Mouse (Mus musculus): ENCODE measurements around the gene Usp33. TPM values are rescaled to one million over a fixed set of nuclear protein-coding genes. Genes with fewer than 3 reads are reported as not detected.
A peak's percentile ranks its signal among the peaks of the same experiment; 100 is the strongest.

Usp33 gene
- polyA plus RNA-seq, 1 experiment: 101 TPM

GRCm38 (mm10) chr3:152397335-152397940 is 51.2 kb downstream of the Usp33 start:
- Histone ChIP-seq H3K4me1 (ENCODE audit: control insufficient read depth, insufficient read depth, low read length) (peaks cover 7% of the 10 kb centered on the region; the same call in 1 of the 2 replicates), H3K27ac (ENCODE audit: insufficient read depth, low read length) (peak overlapping the region; percentile 87; the same call in 1 of the 2 replicates), H3K4me3 (replicated peaks; ENCODE audit: insufficient read depth, low read depth, low read length) (peak overlapping the region; percentile 99), H3K27me3 (ENCODE audit: control insufficient read depth, insufficient read depth, low read length) (no peaks in the 10 kb centered on the region)
- 35% methylated on average over 9 of the region's 9 CpGs for WGBS
- no peak for DNase-seq
- TF ChIP-seq POLR2A (IDR thresholded peaks at IDR 0.05; ENCODE audit: borderline replicate concordance, insufficient read depth, low read length) (no peak), CTCF (IDR thresholded peaks at IDR 0.05; ENCODE audit: borderline replicate concordance, insufficient read depth, low read depth, low read length) (no peak)

DNA sequence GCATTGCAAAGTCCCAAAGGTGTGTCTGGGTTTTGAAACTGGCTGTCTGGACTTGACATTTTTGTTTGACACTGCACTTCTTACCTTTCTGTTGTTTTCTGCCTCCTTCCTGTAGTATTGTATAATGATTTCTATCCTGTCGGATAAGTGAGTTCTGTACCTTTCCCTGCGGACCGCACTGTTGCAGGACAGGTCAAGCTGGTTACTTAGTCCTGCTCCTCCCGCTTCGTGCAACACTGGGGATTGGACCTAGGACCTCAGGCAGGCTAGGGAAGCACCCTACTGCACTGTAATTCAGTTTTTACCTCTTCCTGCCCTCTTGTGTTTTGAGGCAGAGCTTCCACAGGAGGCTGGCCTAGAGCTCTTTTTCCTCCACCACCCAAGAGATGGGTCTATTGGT is 54.2 kb downstream of the Usp33 start:
- Histone ChIP-seq H3K27me3 (ENCODE audit: control insufficient read depth, insufficient read depth, low read length) (no peaks in the 10 kb centered on the region), H3K4me1 (ENCODE audit: control insufficient read depth, insufficient read depth, low read length) (peaks cover 10% of the 10 kb centered on the region), H3K27ac (ENCODE audit: insufficient read depth, low read length) (no peak overlapping the region), H3K4me3 (replicated peaks; ENCODE audit: insufficient read depth, low read depth, low read length) (no peak overlapping the region)
- WGBS: 87% methylated on average over 5 of the region's 5 CpGs
- no peak for DNase-seq
- TF ChIP-seq CTCF (IDR thresholded peaks at IDR 0.05; ENCODE audit: borderline replicate concordance, insufficient read depth, low read depth, low read length) (no peak), POLR2A (IDR thresholded peaks at IDR 0.05; ENCODE audit: borderline replicate concordance, insufficient read depth, low read length) (no peak)

- Histone ChIP-seq H3K4me1 (ENCODE audit: control insufficient read depth, insufficient read depth, low read length) (peaks cover 10% of the 10 kb centered on the region), H3K27me3 (ENCODE audit: control insufficient read depth, insufficient read depth, low read length) (no peaks in the 10 kb centered on the region), H3K27ac (ENCODE audit: insufficient read depth, low read length) (no peak overlapping the region), H3K4me3 (replicated peaks; ENCODE audit: insufficient read depth, low read depth, low read length) (no peak overlapping the region)
- 82% methylated on average over 3 of the region's 3 CpGs for WGBS
- no peak for TF ChIP-seq POLR2A (IDR thresholded peaks at IDR 0.05; ENCODE audit: borderline replicate concordance, insufficient read depth, low read length)
- no peak for TF ChIP-seq CTCF (IDR thresholded peaks at IDR 0.05; ENCODE audit: borderline replicate concordance, insufficient read depth, low read depth, low read length)
- no peak for DNase-seq
These were observed 54.6 kb downstream of the Usp33 start for GRCm38 (mm10) chr3:152400875-152401274.

GRCm38 (mm10) chr3:152401964-152402670 is 55.8 kb downstream of the Usp33 start:
- no peak for TF ChIP-seq CTCF (IDR thresholded peaks at IDR 0.05; ENCODE audit: borderline replicate concordance, insufficient read depth, low read depth, low read length)
- no peak for TF ChIP-seq POLR2A (IDR thresholded peaks at IDR 0.05; ENCODE audit: borderline replicate concordance, insufficient read depth, low read length)
- 80% methylated on average over 7 of the region's 7 CpGs for WGBS
- peak in 1 of 2 experiments; percentile 30 for DNase-seq

GRCm38 (mm10) chr3:152402671-152403066 is 56.4 kb downstream of the Usp33 start:
- Histone ChIP-seq H3K4me3 (replicated peaks; ENCODE audit: insufficient read depth, low read depth, low read length) (no peak overlapping the region), H3K4me1 (ENCODE audit: control insufficient read depth, insufficient read depth, low read length) (peaks cover 13% of the 10 kb centered on the region), H3K27me3 (ENCODE audit: control insufficient read depth, insufficient read depth, low read length) (no peaks in the 10 kb centered on the region), H3K27ac (ENCODE audit: insufficient read depth, low read length) (no peak overlapping the region)
- TF ChIP-seq POLR2A (IDR thresholded peaks at IDR 0.05; ENCODE audit: borderline replicate concordance, insufficient read depth, low read length) (no peak), CTCF (IDR thresholded peaks at IDR 0.05; ENCODE audit: borderline replicate concordance, insufficient read depth, low read depth, low read length) (no peak)
- DNase-seq: no peak
- WGBS: 91% methylated on average over 3 of the region's 3 CpGs

More at GRCm38 (mm10) chr3:152401964-152402670, 55.8 kb downstream of the Usp33 start:
- Histone ChIP-seq H3K4me1 (ENCODE audit: control insufficient read depth, insufficient read depth, low read length) (peaks cover 13% of the 10 kb centered on the region), H3K27ac (ENCODE audit: insufficient read depth, low read length) (no peak overlapping the region), H3K27me3 (ENCODE audit: control insufficient read depth, insufficient read depth, low read length) (no peaks in the 10 kb centered on the region), H3K4me3 (replicated peaks; ENCODE audit: insufficient read depth, low read depth, low read length) (no peak overlapping the region)

- TF ChIP-seq CTCF (IDR thresholded peaks at IDR 0.05; ENCODE audit: borderline replicate concordance, insufficient read depth, low read depth, low read length): no peak
- no peak for TF ChIP-seq POLR2A (IDR thresholded peaks at IDR 0.05; ENCODE audit: borderline replicate concordance, insufficient read depth, low read length)
- 74% methylated on average over 2 of the region's 2 CpGs for WGBS
- Histone ChIP-seq H3K27ac (ENCODE audit: insufficient read depth, low read length) (no peak overlapping the region), H3K4me1 (ENCODE audit: control insufficient read depth, insufficient read depth, low read length) (peaks cover 13% of the 10 kb centered on the region), H3K27me3 (ENCODE audit: control insufficient read depth, insufficient read depth, low read length) (no peaks in the 10 kb centered on the region), H3K4me3 (replicated peaks; ENCODE audit: insufficient read depth, low read depth, low read length) (no peak overlapping the region)
- DNase-seq: no peak
These were observed 57.5 kb downstream of the Usp33 start for GRCm38 (mm10) chr3:152403827-152404226.

- 77% methylated on average over 7 of the region's 7 CpGs for WGBS
- Histone ChIP-seq H3K4me1 (ENCODE audit: control insufficient read depth, insufficient read depth, low read length) (peaks cover 16% of the 10 kb centered on the region), H3K27me3 (ENCODE audit: control insufficient read depth, insufficient read depth, low read length) (no peaks in the 10 kb centered on the region), H3K4me3 (replicated peaks; ENCODE audit: insufficient read depth, low read depth, low read length) (no peak overlapping the region), H3K27ac (ENCODE audit: insufficient read depth, low read length) (no peak overlapping the region)
- TF ChIP-seq POLR2A (IDR thresholded peaks at IDR 0.05; ENCODE audit: borderline replicate concordance, insufficient read depth, low read length) (no peak), CTCF (IDR thresholded peaks at IDR 0.05; ENCODE audit: borderline replicate concordance, insufficient read depth, low read depth, low read length) (no peak)
- DNase-seq: no peak
These were observed 59.1 kb downstream of the Usp33 start for GRCm38 (mm10) chr3:152405420-152405819.

Measured in cerebellum, adult 2 months (tissue).